Mouse (Mus musculus): ENCODE measurements around the gene Tfpi.

Tfpi gene

GRCm38 (mm10) chr2:84388023-84388416 is 88.6 kb downstream of the Tfpi start:
- DNase-seq, result no peak

- DNase-seq, result no peak
Measured at GRCm38 (mm10) chr2:84387394-84388022, 89.1 kb downstream of the Tfpi start.

GRCm38 (mm10) chr2:84386563-84387393 is 89.8 kb downstream of the Tfpi start:
- no peak for DNase-seq

- DNase-seq, result no peak
Measured at GRCm38 (mm10) chr2:84384911-84385693, 91.5 kb downstream of the Tfpi start.

DNA sequence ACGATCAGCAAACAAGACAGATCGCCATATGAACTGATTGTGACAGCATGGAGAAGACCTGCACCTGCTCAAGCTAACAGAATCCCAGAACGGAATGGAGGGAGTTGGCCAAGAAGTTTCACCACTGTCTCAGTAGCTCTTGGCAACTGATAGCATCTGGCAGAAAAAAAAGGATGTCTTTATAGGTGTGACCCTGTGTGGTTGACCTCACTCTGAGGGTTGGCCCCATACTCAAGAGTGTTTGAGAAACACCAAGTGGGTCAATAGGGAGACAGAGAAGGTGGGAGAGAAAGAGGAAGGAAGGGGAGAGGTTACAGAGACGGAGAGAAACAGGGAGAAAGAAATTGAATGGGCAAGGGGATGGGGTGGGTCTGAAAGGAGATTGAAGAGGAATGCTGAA is 92.7 kb downstream of the Tfpi start:
- DNase-seq, result no peak

Data from thymus, postnatal 36 days (tissue).